Mouse (Mus musculus) myocyte (in vitro differentiated cells): Measurements from ENCODE around the gene Ckap2l. TPM values are rescaled to one million over a fixed set of nuclear protein-coding genes. Genes with fewer than 3 reads are reported as not detected.

Experiments
- H3K27me3 ChIP-seq: one replicate; pipeline ENCODE4 v1.6.1; 2011; ENCODE audit not compliant: control insufficient read depth, insufficient read depth, insufficient read length
- H3K36me3 ChIP-seq: one replicate; pipeline ENCODE4 v1.6.1; 2011; ENCODE audit not compliant: control insufficient read depth, insufficient read depth
- H3K4me2 ChIP-seq: one replicate; pipeline ENCODE4 v1.6.1; 2011; ENCODE audit warnings: low read depth, control low read depth
- H3K4me3 ChIP-seq: one replicate; pipeline ENCODE4 v1.5.1; 2011; ENCODE audit warnings: mild to moderate bottlenecking, control low read depth, moderate library complexity
- H3K79me2 ChIP-seq: one replicate; pipeline ENCODE4 v1.6.1; 2011; ENCODE audit not compliant: control insufficient read depth, insufficient read depth
- H3ac ChIP-seq: one replicate; pipeline ENCODE4 v1.6.1; 2011; ENCODE audit not compliant: control insufficient read depth, insufficient read length
- CEBPB ChIP-seq: IDR thresholded peaks from 2 replicates; pipeline ENCODE4 v1.6.1; 2011; ENCODE audit warnings: mild to moderate bottlenecking, moderate library complexity; ENCODE audit not compliant: poor library complexity, insufficient read depth, severe bottlenecking
- E2F4 ChIP-seq: IDR thresholded peaks from one replicate; pipeline ENCODE4 v1.6.1; 2011; ENCODE audit warnings: mild to moderate bottlenecking, control low read depth, moderate library complexity; ENCODE audit not compliant: insufficient read depth
- MAX ChIP-seq: IDR thresholded peaks from one replicate; pipeline ENCODE4 v1.6.1; 2011; ENCODE audit warnings: low read depth, mild to moderate bottlenecking, control low read depth
- MYOD1 ChIP-seq, 3 experiments: IDR thresholded peaks; one replicate each; pipeline ENCODE4 v1.6.1; 2011; ENCODE audit warnings: control low read depth in 2 of 3, low read depth in 2 of 3, mild to moderate bottlenecking in 2 of 3, moderate library complexity in 1 of 3; ENCODE audit not compliant: insufficient read length in 2 of 3, control insufficient read depth in 1 of 3
- MYOG ChIP-seq, 3 experiments: IDR thresholded peaks; one replicate each; pipeline ENCODE4 v1.6.1; 2011; ENCODE audit warnings: control low read depth in 2 of 3, low read depth in 2 of 3, mild to moderate bottlenecking in 2 of 3; ENCODE audit not compliant: insufficient read length in 2 of 3, control insufficient read depth in 1 of 3, insufficient read depth in 1 of 3
- POLR2A ChIP-seq: IDR thresholded peaks from one replicate; pipeline ENCODE4 v1.6.1; 2011; ENCODE audit warnings: low read depth, mild to moderate bottlenecking, control low read depth, moderate library complexity; ENCODE audit not compliant: insufficient read length
- POLR2AphosphoS2 ChIP-seq: IDR thresholded peaks from one replicate; pipeline ENCODE4 v1.6.1; 2011; ENCODE audit warnings: low read depth, control low read depth; ENCODE audit not compliant: insufficient read length
- REST ChIP-seq: IDR thresholded peaks from one replicate; pipeline ENCODE4 v1.6.1; 2011; ENCODE audit warnings: mild to moderate bottlenecking, control low read depth, moderate library complexity; ENCODE audit not compliant: insufficient read depth, insufficient read length
- SRF ChIP-seq: IDR thresholded peaks from one replicate; pipeline ENCODE4 v1.6.1; 2011; ENCODE audit warnings: low read depth; ENCODE audit not compliant: control insufficient read depth, insufficient read length
- TCF12 ChIP-seq: IDR thresholded peaks from one replicate; pipeline ENCODE4 v1.6.1; 2011; ENCODE audit warnings: mild to moderate bottlenecking, control low read depth; ENCODE audit not compliant: poor library complexity, insufficient read depth, severe bottlenecking
- TCF3 ChIP-seq: IDR thresholded peaks from one replicate; pipeline ENCODE4 v1.6.1; 2011; ENCODE audit warnings: low read depth, control low read depth; ENCODE audit not compliant: insufficient read length
- USF1 ChIP-seq: IDR thresholded peaks from one replicate; pipeline ENCODE4 v1.6.1; 2011; ENCODE audit warnings: low read depth, mild to moderate bottlenecking, control low read depth, moderate library complexity
- polyA plus RNA-seq: library from polyadenylated mRNA; unstranded; fragments of >200 nt; fragmentation: generic; extraction: Trizol; gene quantifications from one replicate; pipeline ENCODE4 v1.2.1, GENCODE M21; 2012; ENCODE audit warnings: missing spikeins

The Ckap2l gene
- polyA plus RNA-seq, 1 experiment: 9.9 TPM

DNA sequence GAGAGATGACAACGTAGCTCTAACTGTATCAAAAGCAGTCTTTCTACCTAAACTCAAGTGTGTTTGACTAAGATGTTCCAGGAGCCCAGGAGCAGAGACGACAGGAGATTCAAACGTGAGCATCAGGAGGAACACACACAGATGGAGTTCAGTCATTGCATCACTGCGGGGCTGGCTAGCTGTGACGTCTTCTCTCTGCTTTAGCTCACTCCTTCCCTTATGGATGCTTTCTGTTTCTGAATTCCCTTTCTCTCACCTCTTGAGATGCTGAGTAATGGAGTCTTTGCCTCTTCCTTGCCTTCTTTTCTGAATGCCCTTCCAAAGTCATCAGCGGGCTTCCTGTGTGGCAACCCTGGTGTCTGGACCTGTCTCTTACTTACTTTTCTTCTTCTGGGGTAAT, 17.9 kb upstream of the Ckap2l start:
- Histone ChIP-seq H3K79me2 (no peaks in the 10 kb centered on the region), H3K4me2 (no peak overlapping the region), H3K36me3 (no peaks in the 10 kb centered on the region), H3K4me3 (no peak overlapping the region), H3ac (no peak overlapping the region), H3K27me3 (no peaks in the 10 kb centered on the region)
- no peak for TF ChIP-seq MYOD1 (IDR thresholded peaks at IDR 0.05; ENCODE audit: control insufficient read depth in 1 of 3, insufficient read length in 2 of 3, low read depth in 2 of 3)
- no peak for TF ChIP-seq REST
- TF ChIP-seq MYOG (IDR thresholded peaks at IDR 0.05; ENCODE audit: control insufficient read depth in 1 of 3, insufficient read depth in 1 of 3, insufficient read length in 2 of 3, low read depth in 2 of 3): no peak
- TF ChIP-seq POLR2AphosphoS2: no peak
- TF ChIP-seq CEBPB: no peak
- TF ChIP-seq MAX: no peak
- TF ChIP-seq TCF3: no peak
- no peak for TF ChIP-seq USF1
- TF ChIP-seq SRF: no peak
- no peak for TF ChIP-seq TCF12
- TF ChIP-seq POLR2A: no peak
- TF ChIP-seq E2F4: no peak

DNA sequence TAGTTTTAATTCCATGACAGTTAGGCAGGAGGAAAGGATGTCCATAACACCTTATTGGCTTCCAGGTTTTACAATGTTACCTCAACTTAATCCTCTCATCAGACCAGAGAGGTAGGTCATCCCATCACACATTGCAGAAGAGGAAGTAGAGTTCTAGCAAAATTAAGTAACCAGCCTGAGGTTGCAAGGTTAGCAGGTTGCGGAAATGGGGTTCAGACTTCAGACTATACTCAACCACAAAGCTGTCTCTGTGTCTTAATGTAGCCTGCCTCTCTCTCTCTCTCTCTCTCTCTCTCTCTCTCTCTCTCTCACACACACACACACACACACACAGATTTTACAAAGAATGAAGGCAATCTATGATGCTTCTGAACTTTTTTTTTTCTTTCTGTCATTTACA, 16.9 kb upstream of the Ckap2l start:
- no peak for TF ChIP-seq SRF
- no peak for TF ChIP-seq E2F4
- no peak for TF ChIP-seq MYOG (IDR thresholded peaks at IDR 0.05; ENCODE audit: control insufficient read depth in 1 of 3, insufficient read depth in 1 of 3, insufficient read length in 2 of 3, low read depth in 2 of 3)
- TF ChIP-seq TCF12: no peak
- TF ChIP-seq MYOD1 (IDR thresholded peaks at IDR 0.05; ENCODE audit: control insufficient read depth in 1 of 3, insufficient read length in 2 of 3, low read depth in 2 of 3): no peak
- H3K4me2 ChIP-seq: no peak overlapping the region

DNA sequence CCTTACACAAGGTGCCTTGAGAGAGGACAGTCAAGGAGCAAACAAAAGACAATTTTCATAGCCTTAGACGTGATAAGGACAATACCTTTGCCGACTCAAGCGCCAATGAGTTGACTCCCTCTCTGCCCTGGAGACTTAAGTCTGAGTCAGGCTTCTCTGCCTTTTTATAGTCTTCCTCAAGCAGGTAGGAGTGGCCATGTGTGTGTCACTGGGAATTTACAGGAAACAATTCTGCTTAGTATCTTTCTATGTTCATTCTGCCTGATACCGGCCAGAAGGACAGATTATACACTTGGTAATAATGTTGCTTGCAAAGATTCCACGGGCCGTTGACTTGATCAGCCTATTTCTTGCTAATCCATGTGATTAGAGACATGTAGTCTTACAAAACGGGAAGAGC, 12.8 kb upstream of the Ckap2l start, which contains the start of gene Il1a:
Gene Il1a, minus strand, starts transcription at position 137 of the 400 bp plus-strand sequence.
- no peak within 1 kb of the TSS for H3K4me2 ChIP-seq
- no peak within 1 kb of the TSS for H3ac ChIP-seq
- TF ChIP-seq POLR2AphosphoS2: no peak
- no peak for TF ChIP-seq POLR2A
- no peak for TF ChIP-seq CEBPB
- TF ChIP-seq MYOD1 (IDR thresholded peaks at IDR 0.05; ENCODE audit: control insufficient read depth in 1 of 3, insufficient read length in 2 of 3, low read depth in 2 of 3): no peak
- no peak for TF ChIP-seq MYOG (IDR thresholded peaks at IDR 0.05; ENCODE audit: control insufficient read depth in 1 of 3, insufficient read depth in 1 of 3, insufficient read length in 2 of 3, low read depth in 2 of 3)
- TF ChIP-seq USF1: no peak
- no peak for TF ChIP-seq TCF3
- no peak for TF ChIP-seq SRF
- TF ChIP-seq MAX: no peak
- TF ChIP-seq TCF12: no peak
- TF ChIP-seq REST: no peak
- TF ChIP-seq E2F4: no peak
- no peaks in the 10 kb centered on the region for H3K36me3 ChIP-seq
- H3K27me3 ChIP-seq: no peaks in the 10 kb centered on the region
- H3K4me3 ChIP-seq: no peak within 1 kb of the TSS
- no peaks in the 10 kb centered on the region for H3K79me2 ChIP-seq

More for the DNA sequence above, 16.9 kb upstream of the Ckap2l start:
- Histone ChIP-seq H3K79me2 (no peaks in the 10 kb centered on the region), H3K36me3 (no peaks in the 10 kb centered on the region), H3K27me3 (no peaks in the 10 kb centered on the region), H3ac (no peak overlapping the region), H3K4me3 (no peak overlapping the region)

DNA sequence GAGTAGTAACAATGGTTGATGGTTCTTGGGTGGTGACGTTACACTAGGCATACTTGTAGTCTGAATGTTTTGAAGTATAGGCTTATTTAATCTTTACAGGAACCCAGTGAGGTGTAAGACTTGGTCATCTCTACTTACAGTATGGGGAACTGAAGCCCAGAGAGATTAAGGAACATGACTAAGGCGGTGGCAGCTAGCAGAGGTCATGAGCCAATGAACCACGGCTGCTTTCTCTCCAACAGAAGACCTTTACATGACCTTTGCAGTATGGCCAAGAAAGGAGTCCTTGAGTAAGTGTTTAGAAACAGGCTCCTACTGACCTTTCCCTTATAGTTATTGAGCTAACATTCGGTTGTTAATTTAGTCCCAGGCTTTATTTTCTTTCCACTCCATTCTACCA, 9.0 kb upstream of the Ckap2l start:
- no peak for TF ChIP-seq USF1
- no peak for TF ChIP-seq REST
- TF ChIP-seq E2F4: no peak
- no peak for TF ChIP-seq MYOD1 (IDR thresholded peaks at IDR 0.05; ENCODE audit: control insufficient read depth in 1 of 3, insufficient read length in 2 of 3, low read depth in 2 of 3)
- no peak for TF ChIP-seq MAX
- no peak for TF ChIP-seq SRF
- no peak for TF ChIP-seq TCF3
- TF ChIP-seq MYOG (IDR thresholded peaks at IDR 0.05; ENCODE audit: control insufficient read depth in 1 of 3, insufficient read depth in 1 of 3, insufficient read length in 2 of 3, low read depth in 2 of 3): no peak
- no peak for TF ChIP-seq POLR2A
- TF ChIP-seq TCF12: no peak
- TF ChIP-seq CEBPB: no peak
- Histone ChIP-seq H3K79me2 (no peaks in the 10 kb centered on the region), H3K4me2 (no peak overlapping the region), H3K4me3 (no peak overlapping the region), H3ac (no peak overlapping the region), H3K27me3 (no peaks in the 10 kb centered on the region), H3K36me3 (no peaks in the 10 kb centered on the region)

DNA sequence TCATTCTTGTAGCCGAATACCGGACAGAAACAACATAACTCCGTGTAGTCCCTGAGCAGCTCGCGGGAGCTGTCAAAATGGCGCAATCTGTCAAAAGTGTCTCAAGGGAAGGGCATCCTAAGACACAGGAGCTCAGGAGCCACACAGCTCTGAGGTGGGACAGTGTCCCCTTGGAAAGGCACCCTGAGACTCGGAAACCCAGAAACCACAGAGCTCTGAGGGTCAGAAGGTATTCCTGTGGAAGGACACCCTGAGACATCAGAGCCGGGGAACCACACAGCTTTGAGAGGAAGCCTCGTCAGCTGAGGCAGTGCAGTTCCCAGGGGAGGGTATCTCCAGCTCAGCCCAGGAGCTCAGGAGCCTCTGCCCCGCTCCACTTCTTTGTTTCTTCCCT, 574 bp upstream of the Ckap2l start:
- peak overlapping the region; percentile 90 for H3K4me2 ChIP-seq
- TF ChIP-seq TCF12 (no peak), MYOD1 (IDR thresholded peaks at IDR 0.05; ENCODE audit: control insufficient read depth in 1 of 3, insufficient read length in 2 of 3, low read depth in 2 of 3) (no peak), CEBPB (0 out of 2 replicates have a peak, but pooled peaks have one; percentile 37), SRF (no peak)
- H3ac ChIP-seq: peak overlapping the region; percentile 26
- H3K27me3 ChIP-seq: no peaks in the 10 kb centered on the region
- peaks cover 32% of the 10 kb centered on the region for H3K79me2 ChIP-seq
- H3K4me3 ChIP-seq: peak overlapping the region; percentile 75
- no peaks in the 10 kb centered on the region for H3K36me3 ChIP-seq
